Mouse (Mus musculus) lung, postnatal 14 days (tissue): ENCODE data around the gene Scd4.
A peak's percentile ranks its signal among the peaks of the same experiment; 100 is the strongest.

Experiments used
- DNase-seq: peaks from one replicate; pipeline ENCODE4 v3.0.0; 2021

Scd4 gene

DNA sequence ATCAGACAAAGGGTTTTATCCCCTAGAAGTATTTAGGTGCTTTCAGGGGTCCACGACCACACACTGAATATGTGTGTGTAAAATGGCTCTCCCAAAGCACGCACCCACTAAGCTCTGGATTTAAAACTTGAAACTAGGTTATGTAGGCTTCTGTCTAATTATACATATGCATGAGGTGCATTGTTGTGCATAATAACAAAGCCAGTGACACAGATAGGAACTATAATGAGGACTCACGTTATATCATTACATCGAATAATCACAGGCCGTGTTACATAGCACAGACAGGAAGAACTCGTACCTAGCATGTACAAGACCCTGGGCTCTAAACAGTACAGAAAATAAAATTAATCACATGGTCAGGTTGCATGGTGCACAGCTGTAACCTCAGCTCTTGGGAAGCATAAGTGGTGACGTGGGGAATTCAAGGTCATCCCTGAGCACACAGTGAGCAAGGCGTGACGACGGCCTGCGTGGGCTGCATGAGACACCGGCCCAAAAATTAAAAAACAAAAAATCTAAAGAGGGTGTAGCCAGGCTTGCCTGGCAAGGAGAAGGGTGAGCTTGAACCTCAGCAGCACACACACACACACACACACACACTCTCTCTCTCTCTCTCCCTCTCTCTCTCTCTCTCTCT lies 49.9 kb downstream of the Scd4 start:
- no peak for DNase-seq

DNA sequence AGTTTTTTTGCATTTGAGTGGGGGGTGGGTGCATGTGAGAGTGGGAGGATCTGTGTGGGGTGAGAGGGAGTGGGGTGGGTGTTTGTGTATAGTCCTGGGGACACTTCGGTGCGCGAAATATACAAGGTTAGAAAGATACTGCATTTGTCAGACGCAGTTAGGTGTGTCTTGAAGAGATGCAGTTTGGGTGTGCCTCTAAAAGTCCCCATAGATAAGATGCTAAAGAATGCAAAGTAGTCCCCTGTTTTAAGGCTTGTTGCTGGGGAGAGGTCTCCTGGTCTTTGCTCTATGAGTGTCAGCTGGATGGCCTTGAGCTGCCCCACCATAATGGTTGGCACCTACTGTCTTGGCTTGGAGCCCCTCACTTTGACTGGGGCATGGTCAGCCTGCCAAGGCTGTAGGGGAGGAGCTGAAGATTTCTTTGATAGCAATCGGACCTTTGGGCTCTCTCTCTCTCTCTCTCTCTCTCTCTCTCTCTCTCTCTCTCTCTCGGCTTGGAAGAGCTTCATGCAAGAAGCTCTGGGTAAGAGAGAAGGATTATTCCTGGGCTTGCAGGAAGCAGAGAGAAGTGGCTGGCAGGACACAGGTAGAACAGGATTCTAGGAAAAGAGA lies 53.1 kb downstream of the Scd4 start:
- DNase-seq = no peak

DNA sequence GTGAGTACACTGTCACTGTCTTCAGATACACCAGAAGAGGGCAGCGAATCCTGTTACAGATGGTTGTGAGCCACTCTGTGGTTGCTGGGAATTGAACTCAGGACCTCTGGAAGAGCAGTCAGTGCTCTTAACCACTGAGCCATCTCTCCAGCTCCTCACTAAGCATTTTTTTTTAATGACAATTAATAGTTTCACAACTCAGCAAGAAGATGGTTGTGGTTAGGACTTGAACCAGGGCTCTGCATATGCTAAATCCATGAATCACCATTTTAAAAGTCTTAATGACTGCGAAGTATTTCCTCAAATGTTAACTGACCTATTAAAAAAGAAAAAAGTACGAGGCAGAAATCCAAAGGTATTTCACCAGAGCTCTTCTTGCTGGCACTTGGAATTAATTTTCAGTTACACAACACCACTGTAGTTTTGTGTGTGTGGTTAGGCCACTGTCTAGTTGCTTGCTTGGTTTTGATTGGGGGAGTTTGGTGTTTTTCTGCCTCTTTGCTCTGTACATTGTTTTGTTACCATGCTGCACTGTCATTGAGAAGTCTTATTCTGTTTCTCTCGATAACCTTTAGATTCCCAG lies 54.3 kb downstream of the Scd4 start:
- DNase-seq = no peak

DNA sequence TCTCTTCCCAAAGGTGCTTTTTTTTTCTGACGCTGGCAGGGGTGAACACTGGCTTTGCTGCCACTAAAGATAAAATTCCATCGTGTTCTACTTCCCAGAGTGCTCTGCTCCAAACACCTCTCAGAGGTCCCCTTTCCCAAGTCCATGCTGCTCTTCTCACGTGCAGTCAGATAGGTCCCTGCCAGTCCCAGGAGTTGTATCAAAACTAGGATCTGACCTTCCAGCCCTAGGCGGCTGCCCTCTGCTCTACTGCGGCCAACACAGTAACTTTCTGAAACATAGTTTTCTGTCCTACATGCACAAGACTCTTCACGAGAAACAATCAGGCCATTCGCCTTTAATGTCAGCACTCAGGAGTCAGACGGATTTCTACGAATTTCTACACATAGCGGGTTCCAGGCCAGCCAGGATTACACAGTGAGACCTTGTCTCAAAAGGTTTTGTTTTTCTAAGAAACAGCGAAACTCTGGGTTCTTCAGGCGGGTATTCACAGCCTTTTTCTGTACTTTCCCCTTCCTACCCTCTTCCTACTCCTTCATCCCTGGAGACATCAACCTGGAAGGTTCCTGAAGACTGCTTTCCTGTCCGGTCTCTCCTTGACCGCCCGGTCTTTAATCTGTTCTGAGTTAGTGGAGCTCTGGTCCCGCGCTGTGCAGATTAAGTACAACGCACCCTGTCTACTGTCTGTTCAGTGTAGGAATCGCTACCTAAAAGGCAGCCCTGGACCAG lies 55.0 kb downstream of the Scd4 start:
- DNase-seq = no peak

DNA sequence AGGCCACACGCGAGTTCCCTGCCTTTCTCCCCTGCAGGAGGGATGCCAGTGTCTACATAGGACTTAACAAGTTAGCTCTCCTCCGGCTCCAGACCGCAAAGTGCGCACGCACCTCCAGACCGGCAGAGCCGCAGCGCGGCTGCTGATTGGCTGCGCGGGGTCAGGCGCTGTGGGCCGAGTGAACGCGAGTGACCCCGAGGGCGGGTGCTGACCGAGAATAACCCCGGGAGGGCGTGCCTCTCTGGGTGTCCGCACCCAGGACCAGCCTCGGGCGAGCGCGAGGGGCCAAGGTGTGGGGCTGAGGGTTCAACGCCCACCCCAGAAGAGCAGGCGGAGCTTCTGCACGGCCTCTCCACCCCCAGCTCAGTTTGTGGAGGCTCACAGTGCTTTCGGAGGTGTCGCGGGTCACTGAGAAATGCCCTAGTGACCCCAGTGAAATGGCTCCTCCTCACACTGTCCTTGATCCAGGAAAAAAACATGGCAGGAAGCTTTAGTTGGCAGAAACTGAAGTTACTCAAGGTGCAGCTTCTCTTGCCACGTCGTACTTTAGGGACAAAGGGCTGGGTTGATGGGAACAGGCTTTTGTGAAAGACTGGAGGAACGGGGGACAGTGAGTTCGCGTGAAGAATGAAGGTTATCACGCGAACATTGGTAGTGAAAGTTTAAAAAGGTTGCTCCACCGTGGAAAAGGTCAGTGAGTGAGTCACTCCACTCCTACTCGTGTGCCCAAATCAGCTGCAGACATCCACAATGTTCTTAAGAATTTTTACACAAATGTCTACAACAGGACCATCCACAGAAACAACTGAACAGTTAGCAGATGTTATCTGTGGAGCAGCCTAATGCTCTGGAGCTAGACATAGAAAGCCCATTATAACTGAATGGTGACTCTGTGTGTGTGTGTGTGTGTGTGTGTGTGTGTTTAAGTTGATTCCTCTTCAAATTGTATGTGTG lies 55.9 kb downstream of the Scd4 start:
- DNase-seq = peak; percentile 95

DNA sequence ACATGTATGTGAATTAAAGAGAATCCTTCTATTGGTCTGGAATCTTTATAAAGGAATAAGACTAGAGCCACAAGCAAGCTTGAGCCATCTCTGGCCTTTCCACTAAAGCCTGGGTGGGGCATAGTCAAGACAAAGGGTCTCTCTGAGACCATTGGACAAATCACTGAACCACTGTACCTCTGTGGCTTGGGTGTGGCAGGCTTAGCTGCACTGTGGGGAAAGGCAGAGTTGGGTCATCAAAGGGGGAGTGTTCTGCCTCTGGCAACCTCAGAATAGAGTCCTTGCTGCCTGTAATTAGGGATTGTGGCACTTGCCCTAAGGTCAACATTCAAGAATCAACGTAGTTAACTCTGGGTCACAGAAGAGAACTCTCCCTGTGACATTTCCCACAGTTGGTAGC lies 56.6 kb downstream of the Scd4 start:
- DNase-seq = peak; percentile 27

DNA sequence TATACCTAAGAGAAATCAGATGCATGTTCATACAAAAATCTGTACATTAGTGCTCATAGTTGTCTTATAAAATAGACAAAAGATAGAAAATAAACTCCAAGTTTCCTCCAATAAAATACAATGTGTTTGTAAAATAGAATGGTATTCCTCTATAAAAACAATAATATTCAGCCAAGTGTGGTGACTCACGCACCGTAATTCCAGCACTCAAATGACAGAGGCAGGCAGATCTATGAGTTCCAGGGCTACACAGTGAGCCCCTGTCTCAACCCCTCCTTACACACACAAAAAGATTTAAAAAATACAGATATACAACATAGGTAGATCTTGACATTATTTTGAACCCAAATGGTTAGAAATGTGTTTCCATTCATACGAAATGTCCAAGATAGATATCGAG lies 59.0 kb downstream of the Scd4 start:
- DNase-seq = no peak

DNA sequence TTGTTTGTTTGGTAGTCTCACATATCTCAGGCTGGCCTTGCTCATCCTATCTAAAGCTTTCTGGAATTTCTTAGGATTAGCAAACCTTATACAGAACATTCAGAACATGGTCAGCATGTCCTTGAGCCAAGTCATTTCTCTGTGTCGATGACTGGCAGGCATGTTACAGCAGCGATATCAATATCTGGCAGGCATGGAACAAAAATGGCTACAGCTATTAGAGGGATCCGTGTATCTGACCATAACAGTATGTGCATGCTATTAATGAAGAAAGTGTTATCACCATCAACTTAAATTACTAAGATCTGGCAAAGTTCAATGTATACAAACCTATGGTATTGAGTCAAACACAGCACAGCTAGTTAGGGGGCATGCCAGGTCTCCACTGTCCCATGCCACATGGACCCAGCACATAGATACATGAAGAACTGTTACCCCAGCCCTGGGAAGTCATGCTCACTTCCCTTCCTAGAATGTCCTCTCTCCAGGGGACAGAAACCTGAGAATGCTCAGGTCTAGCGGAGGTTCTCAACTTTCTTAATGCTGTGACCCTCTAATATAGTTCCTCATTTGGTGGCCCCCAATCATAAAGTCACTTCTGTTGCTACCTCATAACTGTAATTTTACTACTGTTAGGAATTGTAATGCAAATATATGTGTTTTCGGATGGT lies 59.6 kb downstream of the Scd4 start:
- DNase-seq = no peak

DNA sequence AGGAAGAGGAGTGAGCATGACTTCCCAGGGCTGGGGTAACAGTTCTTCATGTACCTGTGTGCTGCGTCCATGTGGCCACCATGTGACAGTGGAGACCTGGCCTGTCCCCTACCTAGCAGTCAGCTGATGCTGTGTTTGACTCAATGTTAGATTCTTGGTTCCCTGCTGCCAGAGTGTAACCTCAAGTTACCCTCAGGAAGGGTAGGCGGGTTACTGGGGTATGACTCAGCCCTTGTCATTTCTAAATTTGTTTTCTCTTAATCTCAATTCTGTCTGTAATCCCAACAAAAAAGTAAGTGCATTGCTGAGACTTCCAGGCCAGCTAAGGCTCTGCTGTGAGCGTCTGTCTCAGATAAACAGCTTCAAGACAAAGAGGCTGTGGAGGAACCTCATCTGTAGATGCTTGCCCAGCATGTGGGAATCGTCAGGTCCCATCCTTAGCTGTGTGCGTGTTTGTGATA lies 61.1 kb downstream of the Scd4 start:
- no peak for DNase-seq

DNA sequence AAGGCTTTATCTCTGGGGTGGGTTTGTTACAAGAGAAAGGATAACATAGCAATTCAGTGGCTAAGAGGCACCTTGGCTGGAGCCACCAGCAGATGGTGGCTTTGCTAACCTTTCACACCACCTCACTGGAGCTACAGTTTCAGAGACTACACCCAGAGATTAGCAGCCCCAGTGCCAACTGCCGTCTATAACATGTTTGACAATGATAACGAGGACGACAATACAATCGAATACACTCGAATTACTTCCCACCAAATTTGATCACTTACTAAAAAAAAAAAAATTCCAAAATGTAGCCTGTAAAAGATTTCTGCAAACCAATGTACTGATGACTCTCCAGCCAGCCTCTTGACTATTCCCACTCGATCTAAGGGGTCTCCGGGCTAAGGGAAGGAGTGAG lies 62.1 kb downstream of the Scd4 start:
- no peak for DNase-seq
